Mouse (Mus musculus) embryonic facial prominence, embryonic 14.5 days (tissue): ENCODE results near the gene Camsap2. TPM values are rescaled to one million over a fixed set of nuclear protein-coding genes. Genes with fewer than 3 reads are reported as not detected.
A peak's percentile ranks its signal among the peaks of the same experiment; 100 is the strongest.

Source experiments
- ATAC-seq: fragments of 200-750 bp; cut with Nextera tagmentation; 2 replicates; pipeline ENCODE4 v1.8.0; 2017; ENCODE audit warnings: low read depth, moderate number of reproducible peaks, moderate TSS enrichment
- DNase-seq: peaks from one replicate; pipeline ENCODE4 v3.0.0-alpha.2; 2015; ENCODE audit warnings: low spot score
- H3K27ac ChIP-seq: fragments of 300-500 bp; sonication (generic); replicated peaks from 2 replicates; pipeline ENCODE4 v1.5.1; 2014; ENCODE audit warnings: low read depth, mild to moderate bottlenecking, low read length, moderate library complexity
- H3K27me3 ChIP-seq: fragments of 300-500 bp; sonication (generic); replicated peaks from 2 replicates; pipeline ENCODE4 v1.6.1; 2014; ENCODE audit warnings: low read length; ENCODE audit not compliant: control insufficient read depth, insufficient read depth
- H3K36me3 ChIP-seq: fragments of 300-500 bp; sonication (generic); 2 replicates; pipeline ENCODE4 v1.6.1; 2014; ENCODE audit warnings: low read length, mixed read lengths; ENCODE audit not compliant: control insufficient read depth, insufficient read depth
- H3K4me1 ChIP-seq: fragments of 300-500 bp; sonication (generic); 2 replicates; pipeline ENCODE4 v1.6.1; 2014; ENCODE audit warnings: antibody characterized with exemption, low read length; ENCODE audit not compliant: control insufficient read depth, insufficient read depth
- H3K4me2 ChIP-seq: fragments of 300-500 bp; sonication (generic); 2 replicates; pipeline ENCODE4 v1.6.1; 2014; ENCODE audit warnings: low read depth, mild to moderate bottlenecking, low read length, moderate library complexity, mixed read lengths
- H3K4me3 ChIP-seq: fragments of 300-500 bp; sonication (generic); 2 replicates; pipeline ENCODE4 v1.5.1; 2014; ENCODE audit warnings: low read depth, mild to moderate bottlenecking, low read length
- H3K9ac ChIP-seq: fragments of 300-500 bp; sonication (generic); 2 replicates; pipeline ENCODE4 v1.6.1; 2014; ENCODE audit warnings: low read depth, mild to moderate bottlenecking, low read length, moderate library complexity, mixed read lengths
- H3K9me3 ChIP-seq: fragments of 300-500 bp; sonication (generic); 2 replicates; pipeline ENCODE4 v1.6.1; 2016; ENCODE audit warnings: low read length; ENCODE audit not compliant: control insufficient read depth
- WGBS: fragments of 180-500 bp; shearing (Covaris S2); extraction: QIAGEN DNeasy Blood & Tissue Kit; methylation state at CpG from one replicate; pipeline ENCODE4 v1.1.7; 2014; 5-methylcytosine and 5-hydroxymethylcytosine counted together
- polyA plus RNA-seq: library from polyadenylated mRNA; unstranded; fragments of >200 nt; fragmentation: Nextera tagmentation; extraction: Ambion mirVana; gene quantifications from 2 replicates; pipeline ENCODE4 v1.2.1, GENCODE M21; 2014

Gene Camsap2
- polyA plus RNA-seq, 1 experiment from 2014 or later = 20.3 TPM

DNA sequence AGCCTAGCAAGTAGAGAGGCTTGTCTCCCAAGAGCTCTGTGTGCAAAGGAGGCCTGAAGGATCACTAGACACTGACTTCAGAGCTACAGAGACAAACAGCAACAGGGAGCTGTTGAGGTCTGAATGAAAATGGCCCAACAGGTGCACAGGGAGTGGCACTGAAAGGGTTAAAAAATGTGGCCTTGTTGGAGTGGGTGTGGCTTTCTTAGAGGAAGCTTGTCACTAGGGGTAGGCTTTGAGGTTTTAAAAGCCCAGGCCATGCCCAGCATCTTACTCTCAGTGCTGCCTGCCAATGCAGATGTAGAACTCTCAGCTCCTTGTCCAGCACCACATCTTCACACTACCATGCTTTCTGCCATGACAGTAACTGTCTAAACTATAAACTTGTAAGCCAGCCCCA lies 29.6 kb downstream of the Camsap2 start:
- ATAC-seq (no peak), DNase-seq (peak; percentile 10)
- Histone ChIP-seq H3K36me3 (no peaks in the 10 kb centered on the region), H3K27ac (no peak overlapping the region), H3K4me1 (0 out of 2 replicates have a peak, but pooled peaks cover 3% of the 10 kb centered on the region), H3K9me3 (no peaks in the 10 kb centered on the region), H3K27me3 (no peaks in the 10 kb centered on the region), H3K4me3 (no peak overlapping the region), H3K4me2 (no peak overlapping the region), H3K9ac (no peak overlapping the region)

DNA sequence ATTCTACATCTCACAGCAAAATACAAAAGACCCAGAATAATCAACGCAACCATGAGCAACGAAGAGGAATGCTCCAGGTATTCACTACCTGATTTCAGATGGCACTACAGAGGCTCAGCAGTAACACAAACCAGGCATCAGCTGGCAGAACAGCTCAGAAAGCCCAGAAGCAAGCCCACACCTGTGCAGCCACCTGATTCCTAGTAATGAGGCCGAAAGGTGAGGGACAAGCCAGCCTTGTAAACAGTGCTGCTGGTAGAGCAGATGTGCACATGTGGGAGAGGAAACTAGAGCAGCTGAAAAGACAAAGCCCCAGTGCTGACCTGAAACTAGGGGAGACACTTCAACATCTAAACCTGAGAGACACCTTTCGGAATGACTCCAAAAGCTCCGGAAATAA lies 36.7 kb downstream of the Camsap2 start:
- ATAC-seq (peak; percentile 80; the same call in 1 of the 2 replicates), DNase-seq (peak; percentile 24)
- Histone ChIP-seq H3K9ac (no peak overlapping the region), H3K4me2 (no peak overlapping the region), H3K9me3 (no peaks in the 10 kb centered on the region), H3K27me3 (no peaks in the 10 kb centered on the region), H3K4me3 (no peak overlapping the region), H3K36me3 (no peaks in the 10 kb centered on the region), H3K27ac (no peak overlapping the region), H3K4me1 (no peaks in the 10 kb centered on the region)
- WGBS = 79% methylated on average over 5 of the region's 5 CpGs

DNA sequence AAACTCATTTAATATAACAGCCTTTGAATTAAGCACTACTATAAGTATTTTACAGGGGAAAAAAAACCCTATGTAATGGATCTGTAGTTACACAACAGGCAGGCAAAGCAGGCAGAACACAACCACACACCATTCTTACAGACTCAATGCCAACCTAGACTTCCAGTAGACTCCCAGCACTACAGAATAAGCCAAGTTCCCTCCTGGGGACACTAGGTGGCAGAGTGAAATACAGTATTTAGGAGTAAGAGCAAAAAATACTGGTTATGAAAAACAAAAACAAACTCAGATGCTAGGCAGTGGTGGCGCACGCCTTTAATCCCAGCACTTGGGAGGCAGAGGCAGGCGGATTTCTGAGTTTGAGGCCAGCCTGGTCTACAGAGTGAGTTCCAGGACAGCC lies 39.5 kb downstream of the Camsap2 start:
- Histone ChIP-seq H3K27me3 (no peaks in the 10 kb centered on the region), H3K9ac (no peak overlapping the region), H3K4me2 (no peak overlapping the region), H3K4me1 (no peaks in the 10 kb centered on the region), H3K36me3 (0 out of 2 replicates have a peak, but pooled peaks cover 6% of the 10 kb centered on the region), H3K4me3 (no peak overlapping the region), H3K9me3 (no peaks in the 10 kb centered on the region), H3K27ac (no peak overlapping the region)
- WGBS = 89% methylated on average over 3 of the region's 3 CpGs
- ATAC-seq = no peak
- peak; percentile 51 for DNase-seq

DNA sequence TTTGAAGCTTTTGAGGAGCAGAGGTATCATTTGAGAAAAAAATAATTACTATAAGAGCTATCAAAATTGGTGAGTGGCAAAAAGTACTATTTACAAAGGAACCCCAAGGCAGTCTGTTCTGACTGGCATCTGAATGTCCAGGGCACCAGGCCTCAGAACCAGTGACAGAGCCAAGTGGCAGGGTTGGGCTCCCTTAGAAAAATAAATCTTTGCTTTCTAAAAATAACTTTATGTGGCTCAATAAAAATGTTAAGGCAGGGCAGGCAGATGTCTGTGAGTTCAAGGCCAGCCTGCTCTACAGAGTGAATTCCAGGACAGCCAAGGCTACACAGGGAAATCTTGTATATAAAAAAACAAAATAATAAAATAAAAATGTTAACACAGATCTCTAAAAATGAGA lies 51.9 kb downstream of the Camsap2 start:
- no peak overlapping the region for H3K27ac ChIP-seq
- no peak for DNase-seq

DNA sequence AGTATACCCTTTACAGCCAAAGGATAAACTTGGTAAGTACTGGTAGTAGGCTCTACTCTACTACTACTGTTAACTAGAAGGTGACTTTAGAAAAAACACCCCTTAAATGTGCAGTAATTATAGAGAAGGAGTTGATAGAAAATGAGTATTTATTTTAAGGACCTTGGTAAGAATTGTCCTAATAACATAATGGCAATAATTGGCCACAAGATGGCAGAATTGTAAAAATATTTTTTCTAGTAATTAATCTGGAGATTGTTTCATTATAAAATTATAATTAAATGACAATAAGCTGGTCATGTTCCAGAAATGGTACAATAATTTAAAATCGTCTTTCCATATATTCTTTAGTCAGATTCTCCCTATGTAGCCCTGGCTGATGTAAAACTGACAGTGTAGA lies 56.1 kb downstream of the Camsap2 start:
- H3K9me3 ChIP-seq = no peaks in the 10 kb centered on the region
- no peak for ATAC-seq
- H3K36me3 ChIP-seq = peaks cover 24% of the 10 kb centered on the region
- 73% methylated on average over 1 of the region's 1 CpGs for WGBS
- H3K27ac ChIP-seq = no peak overlapping the region
- H3K9ac ChIP-seq = no peak overlapping the region
- H3K4me2 ChIP-seq = no peak overlapping the region
- H3K4me1 ChIP-seq = no peaks in the 10 kb centered on the region
- H3K27me3 ChIP-seq = no peaks in the 10 kb centered on the region
- DNase-seq = no peak
- H3K4me3 ChIP-seq = no peak overlapping the region

More for the DNA sequence above, 51.9 kb downstream of the Camsap2 start:
- no peak overlapping the region for H3K4me2 ChIP-seq
- H3K9ac ChIP-seq = no peak overlapping the region
- H3K9me3 ChIP-seq = no peaks in the 10 kb centered on the region
- no peak overlapping the region for H3K4me3 ChIP-seq
- peaks cover 4% of the 10 kb centered on the region; the same call in 1 of the 2 replicates for H3K36me3 ChIP-seq
- ATAC-seq = no peak
- no peaks in the 10 kb centered on the region for H3K4me1 ChIP-seq
- no peaks in the 10 kb centered on the region for H3K27me3 ChIP-seq

DNA sequence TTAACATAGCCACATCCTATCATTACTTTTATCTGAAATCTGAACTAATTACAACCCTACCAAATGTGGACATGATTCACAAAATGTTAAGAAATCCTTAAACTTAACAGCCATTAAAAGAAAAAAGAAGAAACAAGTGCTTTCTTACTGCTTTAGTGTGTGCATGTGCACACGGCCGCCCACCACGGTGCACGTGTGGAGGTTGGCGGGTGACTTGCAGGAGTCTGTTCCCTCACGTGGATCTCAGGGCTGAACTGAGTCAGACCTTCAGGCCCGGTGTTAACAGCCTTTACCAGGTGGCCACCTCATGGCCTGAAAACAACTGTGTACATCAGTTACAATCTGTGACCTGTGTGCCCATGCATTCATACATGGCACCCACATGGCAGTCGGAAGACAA lies 68.5 kb downstream of the Camsap2 start:
- Histone ChIP-seq H3K9me3 (no peaks in the 10 kb centered on the region), H3K27me3 (no peaks in the 10 kb centered on the region), H3K4me3 (no peak overlapping the region), H3K9ac (no peak overlapping the region), H3K27ac (no peak overlapping the region), H3K4me2 (no peak overlapping the region), H3K4me1 (no peaks in the 10 kb centered on the region), H3K36me3 (peaks cover 94% of the 10 kb centered on the region)
- ATAC-seq (no peak), DNase-seq (no peak)
- 92% methylated on average over 8 of the region's 8 CpGs for WGBS

DNA sequence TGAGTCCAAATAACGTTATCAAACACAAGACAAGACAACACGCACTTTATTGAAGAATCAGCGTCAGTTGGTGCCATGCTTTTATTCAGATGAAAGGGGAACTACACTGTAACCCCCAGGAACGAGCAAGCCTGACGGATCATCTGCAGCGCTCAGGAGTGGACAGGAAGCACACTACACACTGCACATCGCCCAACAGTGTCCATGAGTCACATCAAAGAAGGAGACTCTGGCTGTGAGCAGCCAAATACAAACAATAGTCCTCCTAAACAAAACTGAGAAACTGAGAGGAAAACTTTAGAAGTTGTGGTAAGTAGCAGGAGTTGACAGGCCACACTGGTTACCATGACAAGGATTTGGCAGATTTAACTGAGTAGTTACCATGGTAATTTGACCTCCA lies 77.7 kb downstream of the Camsap2 start:
- ATAC-seq (no peak), DNase-seq (no peak)
- H3K4me3 ChIP-seq = no peak overlapping the region
- H3K9ac ChIP-seq = no peak overlapping the region
- WGBS = 85% methylated on average over 7 of the region's 7 CpGs
- H3K4me2 ChIP-seq = no peak overlapping the region
- H3K9me3 ChIP-seq = no peaks in the 10 kb centered on the region
- no peaks in the 10 kb centered on the region; the same call in 1 of the 2 replicates for H3K27me3 ChIP-seq
- no peaks in the 10 kb centered on the region for H3K4me1 ChIP-seq
- peaks cover 43% of the 10 kb centered on the region for H3K36me3 ChIP-seq
- no peak overlapping the region for H3K27ac ChIP-seq

DNA sequence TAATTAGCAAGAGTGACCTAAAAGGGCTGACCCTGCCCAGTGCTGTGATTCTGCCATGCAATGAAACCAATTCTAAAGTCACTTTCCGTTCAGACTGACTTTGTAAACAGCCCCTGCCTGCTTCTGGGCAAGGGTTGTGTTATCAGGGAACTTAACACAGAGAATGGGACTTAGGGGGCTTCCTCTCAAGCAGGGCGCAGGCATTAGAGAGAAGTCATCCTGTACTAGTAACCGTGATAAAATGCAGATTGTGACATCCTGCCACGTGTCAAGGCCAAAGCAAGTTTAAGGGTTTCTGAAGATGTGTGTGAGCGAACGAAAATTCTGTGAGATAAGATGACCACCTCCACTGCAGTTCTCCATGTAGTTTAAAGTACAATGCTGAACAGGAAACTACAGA lies 79.8 kb downstream of the Camsap2 start:
- no peaks in the 10 kb centered on the region for H3K4me1 ChIP-seq
- H3K4me2 ChIP-seq = no peak overlapping the region
- DNase-seq = no peak
- peaks cover 22% of the 10 kb centered on the region for H3K36me3 ChIP-seq
- WGBS = 65% methylated on average over 6 of the region's 6 CpGs
- no peak overlapping the region for H3K4me3 ChIP-seq
- no peak overlapping the region; the same call in 1 of the 2 replicates for H3K9ac ChIP-seq
- no peak for ATAC-seq
- H3K27ac ChIP-seq = no peak overlapping the region
- peaks cover 8% of the 10 kb centered on the region for H3K27me3 ChIP-seq
- no peaks in the 10 kb centered on the region for H3K9me3 ChIP-seq

DNA sequence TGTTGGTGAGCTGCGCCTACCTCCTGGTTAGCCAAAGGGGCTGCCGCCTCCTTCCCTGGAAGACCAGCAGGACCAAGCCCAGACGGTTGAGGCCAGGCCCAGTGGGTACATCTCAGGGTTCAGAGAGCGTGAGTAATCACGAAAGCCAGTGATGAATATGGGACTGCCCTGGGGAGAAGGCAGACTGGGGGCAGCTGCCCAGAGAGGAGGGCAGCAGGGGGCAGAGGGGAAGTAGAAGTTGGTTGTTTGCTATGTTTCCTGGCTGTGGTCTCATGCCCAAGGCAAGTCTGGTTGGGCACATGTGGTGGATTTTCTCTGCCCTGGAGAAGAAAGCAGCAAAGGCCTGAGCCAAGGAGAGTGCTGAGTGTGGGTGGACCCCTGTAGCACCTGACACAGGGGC lies 82.5 kb downstream of the Camsap2 start:
- H3K36me3 ChIP-seq = peaks cover 3% of the 10 kb centered on the region; the same call in 1 of the 2 replicates
- no peak for DNase-seq
- WGBS = 76% methylated on average over 5 of the region's 5 CpGs
- H3K4me3 ChIP-seq = no peak overlapping the region
- no peak overlapping the region for H3K9ac ChIP-seq
- ATAC-seq = no peak
- 0 out of 2 replicates have a peak, but pooled peaks cover 4% of the 10 kb centered on the region for H3K4me1 ChIP-seq
- peaks cover 35% of the 10 kb centered on the region for H3K27me3 ChIP-seq
- H3K9me3 ChIP-seq = no peaks in the 10 kb centered on the region
- H3K4me2 ChIP-seq = no peak overlapping the region
- H3K27ac ChIP-seq = no peak overlapping the region
